Mouse (Mus musculus) forebrain, embryonic 14.5 days (tissue): Measurements from ENCODE around the gene Mapkap1. TPM values are rescaled to one million over a fixed set of nuclear protein-coding genes. Genes with fewer than 3 reads are reported as not detected.
A peak's percentile ranks its signal among the peaks of the same experiment; 100 is the strongest.

Source experiments
- ATAC-seq: fragments of 200-750 bp; cut with Nextera tagmentation; 2 replicates; pipeline ENCODE4 v1.8.0; 2017; ENCODE audit warnings: mild to moderate bottlenecking, moderate library complexity
- DNase-seq: peaks from one replicate; pipeline ENCODE4 v3.0.0-alpha.2; 2015; ENCODE audit warnings: low spot score
- H3K27ac ChIP-seq: fragments of 300-500 bp; sonication (generic); 2 replicates; pipeline ENCODE4 v1.5.1; 2014; ENCODE audit warnings: low read depth, mild to moderate bottlenecking, control low read depth, low read length, moderate library complexity
- H3K27me3 ChIP-seq: fragments of 300-500 bp; sonication (generic); replicated peaks from 2 replicates; pipeline ENCODE4 v1.6.1; 2014; ENCODE audit warnings: low read length, control low read depth, mixed read lengths; ENCODE audit not compliant: control insufficient read depth, insufficient read depth
- H3K36me3 ChIP-seq: fragments of 300-500 bp; sonication (generic); 2 replicates; pipeline ENCODE4 v1.6.1; 2014; ENCODE audit warnings: low read length, control low read depth; ENCODE audit not compliant: control insufficient read depth, insufficient read depth
- H3K4me1 ChIP-seq: fragments of 300-500 bp; sonication (generic); 2 replicates; pipeline ENCODE4 v1.6.1; 2014; ENCODE audit warnings: antibody characterized with exemption, low read length, control low read depth; ENCODE audit not compliant: control insufficient read depth, insufficient read depth
- H3K4me2 ChIP-seq: fragments of 300-500 bp; sonication (generic); 2 replicates; pipeline ENCODE4 v1.6.1; 2014; ENCODE audit warnings: mild to moderate bottlenecking, control low read depth, low read length
- H3K4me3 ChIP-seq: fragments of 300-500 bp; sonication (generic); 2 replicates; pipeline ENCODE4 v1.5.1; 2014; ENCODE audit warnings: low read depth, low read length, control low read depth
- H3K9ac ChIP-seq: fragments of 300-500 bp; sonication (generic); 2 replicates; pipeline ENCODE4 v1.6.1; 2014; ENCODE audit warnings: mild to moderate bottlenecking, low read length, control low read depth, moderate library complexity
- H3K9me3 ChIP-seq: fragments of 300-500 bp; sonication (generic); replicated peaks from 2 replicates; pipeline ENCODE4 v1.6.1; 2016; ENCODE audit warnings: low read length, control low read depth, mixed read lengths; ENCODE audit not compliant: control insufficient read depth
- WGBS: fragments of 180-500 bp; shearing (Covaris S2); extraction: QIAGEN DNeasy Blood & Tissue Kit; methylation state at CpG from one replicate; pipeline ENCODE4 v1.1.7; 2014; 5-methylcytosine and 5-hydroxymethylcytosine counted together
- polyA plus RNA-seq: library from polyadenylated mRNA; unstranded; fragments of >200 nt; fragmentation: Nextera tagmentation; extraction: Ambion mirVana; gene quantifications from 2 replicates; pipeline ENCODE4 v1.2.1, GENCODE M21; 2014

The Mapkap1 gene
- polyA plus RNA-seq, 1 experiment from 2014 or later, result 105 TPM

- H3K4me3 ChIP-seq, result peak within 1 kb of the TSS; percentile 86
- WGBS, result under 1% methylated on average over 75 of the region's 102 CpGs
- peak within 1 kb of the TSS; percentile 93 for H3K4me2 ChIP-seq
- peak within 1 kb of the TSS; percentile 82 for H3K9ac ChIP-seq
- no peaks in the 10 kb centered on the region for H3K9me3 ChIP-seq
- no peaks in the 10 kb centered on the region for H3K27me3 ChIP-seq
- no peaks in the 10 kb centered on the region for H3K4me1 ChIP-seq
- ATAC-seq (peak; percentile 91), DNase-seq (peak; percentile 96)
- H3K36me3 ChIP-seq, result no peaks in the 10 kb centered on the region
- peak within 1 kb of the TSS; percentile 95 for H3K27ac ChIP-seq
Measured at GRCm38 (mm10) chr2:34372305-34373301, 34.0 kb upstream of the Mapkap1 start, which contains the start of gene Pbx3. TSS of gene Pbx3 (minus strand) at chr2:34373142.

GRCm38 (mm10) chr2:34373886-34374285 is 32.7 kb upstream of the Mapkap1 start:
- no peaks in the 10 kb centered on the region for H3K4me1 ChIP-seq
- WGBS, result 38% methylated on average over 3 of the region's 3 CpGs
- no peaks in the 10 kb centered on the region for H3K27me3 ChIP-seq
- no peak overlapping the region for H3K27ac ChIP-seq
- peak overlapping the region; percentile 93; the same call in 1 of the 2 replicates for H3K4me2 ChIP-seq
- no peak for ATAC-seq
- no peaks in the 10 kb centered on the region for H3K36me3 ChIP-seq
- H3K4me3 ChIP-seq, result no peak overlapping the region
- no peak overlapping the region for H3K9ac ChIP-seq
- H3K9me3 ChIP-seq, result no peaks in the 10 kb centered on the region
- peak; percentile 27 for DNase-seq

DNA sequence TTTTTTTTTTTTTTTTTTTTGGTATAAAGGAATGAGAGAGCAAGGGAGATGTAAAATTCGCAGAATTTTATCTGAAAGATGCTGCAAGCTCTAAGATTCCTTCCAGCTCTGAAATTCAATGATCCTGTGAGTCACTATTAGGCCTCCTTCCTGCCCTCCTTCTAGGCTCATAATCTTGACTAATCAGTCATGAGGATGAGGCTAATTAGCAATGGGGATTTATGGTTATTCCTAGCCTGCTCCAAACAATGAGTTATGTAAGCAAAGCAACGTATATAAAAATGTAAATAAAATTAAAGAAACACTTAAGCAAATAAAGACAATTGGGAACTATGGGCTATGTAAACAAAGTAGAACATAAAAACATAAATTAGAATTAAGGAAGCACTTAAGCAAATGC is 32.2 kb upstream of the Mapkap1 start:
- 64% methylated on average over 2 of the region's 2 CpGs for WGBS
- Histone ChIP-seq H3K36me3 (no peaks in the 10 kb centered on the region), H3K27me3 (no peaks in the 10 kb centered on the region), H3K4me1 (no peaks in the 10 kb centered on the region), H3K4me3 (no peak overlapping the region), H3K9ac (no peak overlapping the region), H3K9me3 (no peaks in the 10 kb centered on the region), H3K4me2 (no peak overlapping the region), H3K27ac (no peak overlapping the region)
- ATAC-seq, result no peak
- DNase-seq, result no peak

- Histone ChIP-seq H3K4me3 (no peak overlapping the region), H3K36me3 (no peaks in the 10 kb centered on the region), H3K4me2 (no peak overlapping the region), H3K4me1 (no peaks in the 10 kb centered on the region), H3K9ac (no peak overlapping the region), H3K27me3 (no peaks in the 10 kb centered on the region), H3K27ac (no peak overlapping the region), H3K9me3 (no peaks in the 10 kb centered on the region)
- no peak for ATAC-seq
- 89% methylated on average over 2 of the region's 2 CpGs for WGBS
- no peak for DNase-seq
Measured at GRCm38 (mm10) chr2:34378930-34379329, 27.6 kb upstream of the Mapkap1 start.

GRCm38 (mm10) chr2:34399535-34399934 is 7.0 kb upstream of the Mapkap1 start:
- no peaks in the 10 kb centered on the region for H3K4me1 ChIP-seq
- no peak for ATAC-seq
- H3K36me3 ChIP-seq, result no peaks in the 10 kb centered on the region
- 37% methylated on average over 4 of the region's 4 CpGs for WGBS
- H3K27me3 ChIP-seq, result no peaks in the 10 kb centered on the region
- H3K9ac ChIP-seq, result no peak overlapping the region
- no peak overlapping the region for H3K27ac ChIP-seq
- no peak overlapping the region for H3K4me3 ChIP-seq
- no peaks in the 10 kb centered on the region for H3K9me3 ChIP-seq
- DNase-seq, result no peak
- no peak overlapping the region for H3K4me2 ChIP-seq

DNA sequence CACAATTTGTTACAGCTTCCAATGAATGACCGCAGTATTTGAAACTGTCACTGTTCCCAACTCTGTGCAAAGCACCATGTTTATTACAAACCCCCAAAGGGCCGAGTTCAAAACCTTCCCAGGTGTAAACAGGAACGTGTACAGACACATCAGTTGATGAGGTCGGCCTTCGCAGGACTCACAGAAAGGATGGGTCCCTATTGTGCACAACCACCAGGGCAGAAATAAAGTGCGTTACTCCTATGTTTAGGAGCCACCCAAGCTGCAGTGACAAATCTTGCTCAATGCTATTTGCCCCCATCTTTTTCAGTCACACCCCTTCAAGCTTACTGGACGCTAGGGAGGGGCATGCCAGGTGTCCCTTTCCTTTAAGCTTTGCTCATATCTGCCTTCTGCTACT is 1.0 kb downstream of the Mapkap1 start:
- H3K4me1 ChIP-seq, result peaks cover 6% of the 10 kb centered on the region; the same call in 1 of the 2 replicates
- peak overlapping the region; percentile 84 for H3K9ac ChIP-seq
- H3K4me3 ChIP-seq, result peak overlapping the region; percentile 89
- H3K27ac ChIP-seq, result no peak overlapping the region
- ATAC-seq, result no peak
- no peaks in the 10 kb centered on the region for H3K36me3 ChIP-seq
- H3K27me3 ChIP-seq, result no peaks in the 10 kb centered on the region
- DNase-seq, result no peak
- H3K9me3 ChIP-seq, result no peaks in the 10 kb centered on the region
- H3K4me2 ChIP-seq, result peak overlapping the region; percentile 74
- 24% methylated on average over 7 of the region's 7 CpGs for WGBS

DNA sequence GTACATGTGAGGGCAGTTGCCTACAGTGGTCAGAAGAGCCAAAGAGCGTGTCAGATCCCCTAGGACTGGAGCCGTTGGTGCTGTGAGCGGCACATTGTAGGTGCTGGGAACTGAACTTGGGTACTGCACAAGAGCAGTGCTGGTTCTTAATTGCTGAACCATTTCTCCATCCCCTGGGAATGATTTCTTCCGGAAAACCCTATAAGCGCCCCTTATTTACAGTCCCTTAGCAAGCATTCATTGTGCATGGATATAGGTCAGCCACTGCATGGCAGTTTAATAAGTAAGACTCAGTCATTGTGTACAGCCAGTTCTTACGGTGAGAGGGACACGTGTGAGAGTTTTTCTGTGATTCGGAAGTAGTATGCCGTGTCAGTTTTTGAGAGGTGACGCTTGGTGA is 1.8 kb downstream of the Mapkap1 start:
- DNase-seq (no peak), ATAC-seq (no peak)
- Histone ChIP-seq H3K9ac (no peak overlapping the region), H3K9me3 (no peaks in the 10 kb centered on the region), H3K4me1 (peaks cover 6% of the 10 kb centered on the region; the same call in 1 of the 2 replicates), H3K27me3 (no peaks in the 10 kb centered on the region), H3K4me3 (no peak overlapping the region), H3K4me2 (no peak overlapping the region), H3K27ac (no peak overlapping the region), H3K36me3 (no peaks in the 10 kb centered on the region)
- WGBS, result 91% methylated on average over 10 of the region's 10 CpGs

- Histone ChIP-seq H3K36me3 (no peaks in the 10 kb centered on the region), H3K4me2 (no peak overlapping the region), H3K9me3 (no peaks in the 10 kb centered on the region), H3K9ac (no peak overlapping the region), H3K27me3 (no peaks in the 10 kb centered on the region), H3K4me1 (peaks cover 6% of the 10 kb centered on the region; the same call in 1 of the 2 replicates), H3K4me3 (no peak overlapping the region), H3K27ac (no peak overlapping the region)
- ATAC-seq, result no peak
- no peak for DNase-seq
- 87% methylated on average over 5 of the region's 5 CpGs for WGBS
Measured at GRCm38 (mm10) chr2:34409741-34410340, 3.3 kb downstream of the Mapkap1 start.

- no peak for DNase-seq
- no peak overlapping the region for H3K4me3 ChIP-seq
- no peaks in the 10 kb centered on the region for H3K4me1 ChIP-seq
- H3K36me3 ChIP-seq, result 0 out of 2 replicates have a peak, but pooled peaks cover 5% of the 10 kb centered on the region
- 64% methylated on average over 1 of the region's 1 CpGs for WGBS
- H3K27me3 ChIP-seq, result no peaks in the 10 kb centered on the region
- no peak for ATAC-seq
- H3K9ac ChIP-seq, result no peak overlapping the region
- H3K9me3 ChIP-seq, result no peaks in the 10 kb centered on the region
- no peak overlapping the region for H3K4me2 ChIP-seq
- H3K27ac ChIP-seq, result no peak overlapping the region
Measured at GRCm38 (mm10) chr2:34420256-34420655, 13.7 kb downstream of the Mapkap1 start.
